Mouse (Mus musculus) neural tube, embryonic 14.5 days (tissue): ENCODE results near the gene Nfxl1. TPM values are rescaled to one million over a fixed set of nuclear protein-coding genes. Genes with fewer than 3 reads are reported as not detected.
A peak's percentile ranks its signal among the peaks of the same experiment; 100 is the strongest.
"Not testable (repeated sequence)": the region's sequence is repeated elsewhere in the genome, so short reads cannot be mapped to it uniquely, and the experiment has no call there.

ENCODE experiments used
- ATAC-seq: fragments of 200-750 bp; cut with Nextera tagmentation; 2 replicates; pipeline ENCODE4 v1.8.0; 2017; ENCODE audit warnings: low read depth, mild to moderate bottlenecking, moderate TSS enrichment, moderate library complexity
- H3K27ac ChIP-seq: fragments of 300-500 bp; sonication (generic); 2 replicates; pipeline ENCODE4 v1.5.1; 2014; ENCODE audit warnings: low read depth, mild to moderate bottlenecking, control low read depth, low read length, moderate library complexity, mixed read lengths
- H3K27me3 ChIP-seq: fragments of 300-500 bp; sonication (generic); 2 replicates; pipeline ENCODE4 v1.6.1; 2014; ENCODE audit warnings: low read length; ENCODE audit not compliant: control insufficient read depth, insufficient read depth
- H3K36me3 ChIP-seq: fragments of 300-500 bp; sonication (generic); 2 replicates; pipeline ENCODE4 v1.6.1; 2014; ENCODE audit warnings: low read length, mixed read lengths; ENCODE audit not compliant: control insufficient read depth, insufficient read depth
- H3K4me1 ChIP-seq: fragments of 300-500 bp; sonication (generic); 2 replicates; pipeline ENCODE4 v1.6.1; 2014; ENCODE audit warnings: low read length; ENCODE audit not compliant: control insufficient read depth, insufficient read depth
- H3K4me2 ChIP-seq: fragments of 300-500 bp; sonication (generic); 2 replicates; pipeline ENCODE4 v1.6.1; 2014; ENCODE audit warnings: mild to moderate bottlenecking, low read depth, low read length, control low read depth
- H3K4me3 ChIP-seq: fragments of 300-500 bp; sonication (generic); 2 replicates; pipeline ENCODE4 v1.5.1; 2014; ENCODE audit warnings: low read depth, low read length, control low read depth, mixed read lengths
- H3K9ac ChIP-seq: fragments of 300-500 bp; sonication (generic); replicated peaks from 2 replicates; pipeline ENCODE4 v1.6.1; 2014; ENCODE audit warnings: low read depth, mild to moderate bottlenecking, control low read depth, low read length, mixed read lengths
- H3K9me3 ChIP-seq: fragments of 300-500 bp; sonication (generic); 2 replicates; pipeline ENCODE4 v1.6.1; 2016; ENCODE audit warnings: low read length; ENCODE audit not compliant: control insufficient read depth
- WGBS: fragments of 180-500 bp; shearing (Covaris S2); extraction: QIAGEN DNeasy Blood & Tissue Kit; methylation state at CpG from one replicate; pipeline ENCODE4 v1.1.7; 2014; 5-methylcytosine and 5-hydroxymethylcytosine counted together
- polyA plus RNA-seq: library from polyadenylated mRNA; unstranded; fragments of >200 nt; fragmentation: Nextera tagmentation; extraction: Ambion mirVana; gene quantifications from 2 replicates; pipeline ENCODE4 v1.2.1, GENCODE M21; 2014

The Nfxl1 gene
- polyA plus RNA-seq, 1 experiment from 2014 or later, result 18.5 TPM

DNA sequence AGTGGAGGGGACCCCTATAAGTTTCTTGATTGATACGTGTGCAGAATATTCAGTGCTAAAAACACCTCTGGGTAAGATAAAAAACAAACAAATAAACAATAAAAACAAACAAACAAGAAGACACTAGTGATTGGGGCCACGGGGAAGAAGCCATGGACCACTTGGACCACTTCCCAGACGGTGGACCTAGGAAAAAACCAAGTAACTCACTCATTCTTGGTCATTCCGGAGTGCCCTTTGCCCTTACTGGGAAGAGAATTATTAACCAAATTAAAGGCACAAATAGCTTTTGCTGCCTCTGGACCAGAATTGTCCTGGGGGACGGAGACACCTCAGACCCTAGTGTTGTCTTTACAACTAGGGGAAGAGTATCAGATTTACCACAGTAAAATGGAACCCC is 6.1 kb upstream of the Nfxl1 start:
- Histone ChIP-seq H3K36me3 (no peaks in the 10 kb centered on the region), H3K9ac (no peak overlapping the region), H3K27ac (no peak overlapping the region), H3K27me3 (no peaks in the 10 kb centered on the region), H3K4me1 (no peaks in the 10 kb centered on the region), H3K9me3 (no peaks in the 10 kb centered on the region), H3K4me2 (no peak overlapping the region), H3K4me3 (no peak overlapping the region)
- WGBS, result 83% methylated on average over 5 of the region's 5 CpGs
- ATAC-seq, result no peak

DNA sequence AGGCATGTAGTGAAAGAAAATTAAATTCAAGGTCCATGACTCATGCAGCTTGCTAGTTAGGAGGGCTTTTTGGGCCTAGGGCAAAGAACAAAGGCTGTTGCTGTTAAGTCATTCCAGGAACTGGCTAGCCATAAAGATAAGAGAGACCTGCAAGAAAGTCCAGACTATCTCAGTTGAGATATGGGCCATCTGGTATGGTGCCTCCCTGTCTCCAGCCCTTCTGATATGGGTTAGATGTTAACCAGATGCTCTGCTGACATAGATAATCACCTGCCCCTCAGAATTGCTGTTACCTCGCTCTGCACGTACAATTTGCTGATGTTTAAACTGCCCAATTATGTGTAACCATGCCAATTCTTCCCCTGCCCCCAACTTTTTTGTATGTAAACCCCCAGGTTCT is 3.7 kb upstream of the Nfxl1 start:
- H3K9me3 ChIP-seq, H3K4me2 ChIP-seq, H3K9ac ChIP-seq, ATAC-seq, H3K4me3 ChIP-seq, H3K36me3 ChIP-seq, H3K27ac ChIP-seq, H3K27me3 ChIP-seq, H3K4me1 ChIP-seq: not testable (repeated sequence)
- 98% methylated on average over 2 of the region's 2 CpGs for WGBS

DNA sequence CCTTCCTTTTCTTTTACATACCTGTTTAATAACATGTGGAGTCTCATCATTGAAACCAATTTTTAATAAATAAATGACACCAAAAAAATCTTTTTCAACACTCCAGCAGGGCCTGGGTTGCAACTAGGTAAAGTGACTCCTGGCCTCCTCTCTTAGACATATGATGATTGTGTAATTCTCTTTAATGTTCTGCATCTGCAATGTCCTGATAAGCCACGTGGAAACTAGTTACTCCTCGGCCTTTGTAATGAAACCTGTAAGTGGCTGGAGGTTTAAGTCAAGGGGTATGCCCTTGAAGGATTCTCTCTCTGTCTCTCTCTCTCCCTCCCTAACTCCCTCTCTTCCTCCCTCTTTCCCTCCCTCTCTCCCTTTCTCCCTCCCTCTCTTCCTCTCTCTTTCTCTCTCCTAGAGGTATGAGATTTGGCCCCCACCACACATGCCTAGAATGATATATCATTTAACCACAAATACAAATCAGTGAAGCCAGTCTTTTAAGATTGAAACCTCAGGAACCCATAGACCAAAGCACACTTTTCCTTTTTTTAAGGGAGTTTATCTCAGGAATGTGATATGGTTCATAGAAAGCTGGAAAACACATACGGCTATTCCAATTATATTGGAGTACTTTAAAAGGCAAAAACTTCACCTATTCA is 1.6 kb upstream of the Nfxl1 start:
- Histone ChIP-seq H3K36me3 (no peaks in the 10 kb centered on the region), H3K27ac (no peak overlapping the region), H3K9me3 (no peaks in the 10 kb centered on the region), H3K4me1 (peaks cover 5% of the 10 kb centered on the region; the same call in 1 of the 2 replicates), H3K9ac (no peak overlapping the region), H3K4me3 (no peak overlapping the region), H3K27me3 (no peaks in the 10 kb centered on the region), H3K4me2 (no peak overlapping the region)
- ATAC-seq, result no peak
- WGBS, result 89% methylated on average over 3 of the region's 3 CpGs

DNA sequence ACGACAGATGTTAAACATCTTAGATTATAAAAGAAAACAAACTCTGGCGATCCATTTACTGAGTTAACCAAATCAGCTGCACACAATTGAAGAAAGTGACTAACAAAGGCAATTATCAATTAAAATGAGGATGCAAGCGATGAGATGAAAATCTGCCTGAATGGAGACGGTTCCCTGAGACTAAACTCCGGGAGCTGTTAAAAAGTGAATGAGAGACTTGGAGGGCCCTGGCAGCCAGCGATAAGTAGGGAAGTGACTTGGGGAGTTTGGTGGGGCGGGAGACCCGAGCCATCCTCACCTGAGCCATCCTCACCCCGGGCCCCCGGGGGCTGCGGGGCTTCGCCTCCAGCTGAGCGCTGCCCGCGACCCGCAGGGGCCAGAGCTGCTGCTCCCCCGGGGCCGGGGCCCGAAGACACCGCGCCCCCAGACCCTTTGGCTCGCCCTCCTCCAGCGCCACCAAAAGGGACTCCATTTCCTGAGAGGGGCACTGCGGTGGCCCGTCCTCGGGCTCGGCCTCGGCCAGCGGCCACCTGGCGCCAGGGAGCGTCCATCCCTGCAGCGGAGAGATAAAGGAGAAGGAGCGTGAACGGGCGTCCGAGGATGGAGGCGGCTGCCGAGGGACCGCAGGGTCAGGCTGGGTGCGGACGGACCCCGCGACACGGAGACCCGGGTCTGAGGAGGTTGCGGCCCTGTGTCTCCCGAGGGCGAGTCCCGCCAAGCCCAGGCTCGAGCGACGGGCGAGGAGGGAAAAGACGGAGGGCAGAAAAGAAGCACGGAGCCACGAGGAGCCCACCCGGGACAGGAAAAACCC is 563 bp downstream of the Nfxl1 start:
- H3K9me3 ChIP-seq, result no peaks in the 10 kb centered on the region
- peak; percentile 72 for ATAC-seq
- WGBS, result under 1% methylated on average over 56 of the region's 57 CpGs

DNA sequence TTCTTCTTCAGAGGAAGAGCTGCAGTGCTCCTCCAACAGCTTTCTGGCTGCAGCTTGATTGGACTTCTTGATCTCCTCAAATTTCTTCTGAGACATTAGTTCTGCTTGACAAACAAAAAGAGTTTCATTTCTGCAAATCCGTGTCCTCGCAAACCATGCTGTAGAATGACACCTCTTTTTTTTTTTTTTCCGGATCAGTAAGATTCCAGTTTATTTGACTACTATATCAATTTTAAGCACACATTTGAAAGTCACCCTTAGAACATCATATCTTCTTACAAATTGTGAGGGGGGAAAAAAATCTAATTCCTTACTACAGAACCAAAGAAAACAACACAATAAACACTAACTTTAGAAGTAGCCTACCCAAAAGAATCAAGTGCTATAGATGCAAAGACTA is 3.2 kb downstream of the Nfxl1 start:
- Histone ChIP-seq H3K9ac (no peak overlapping the region), H3K27me3 (no peaks in the 10 kb centered on the region), H3K4me3 (no peak overlapping the region), H3K4me2 (no peak overlapping the region), H3K9me3 (no peaks in the 10 kb centered on the region), H3K4me1 (peaks cover 5% of the 10 kb centered on the region; the same call in 1 of the 2 replicates), H3K36me3 (0 out of 2 replicates have a peak, but pooled peaks cover 4% of the 10 kb centered on the region), H3K27ac (no peak overlapping the region)
- WGBS, result 84% methylated on average over 3 of the region's 3 CpGs
- no peak for ATAC-seq

More for the DNA sequence above, 563 bp downstream of the Nfxl1 start:
- H3K27ac ChIP-seq, result peak overlapping the region; percentile 73
- no peaks in the 10 kb centered on the region for H3K36me3 ChIP-seq
- H3K4me2 ChIP-seq, result peak overlapping the region; percentile 65
- peaks cover 5% of the 10 kb centered on the region; the same call in 1 of the 2 replicates for H3K4me1 ChIP-seq
- H3K27me3 ChIP-seq, result no peaks in the 10 kb centered on the region
- H3K4me3 ChIP-seq, result peak overlapping the region; percentile 92
- peak overlapping the region; percentile 84 for H3K9ac ChIP-seq

DNA sequence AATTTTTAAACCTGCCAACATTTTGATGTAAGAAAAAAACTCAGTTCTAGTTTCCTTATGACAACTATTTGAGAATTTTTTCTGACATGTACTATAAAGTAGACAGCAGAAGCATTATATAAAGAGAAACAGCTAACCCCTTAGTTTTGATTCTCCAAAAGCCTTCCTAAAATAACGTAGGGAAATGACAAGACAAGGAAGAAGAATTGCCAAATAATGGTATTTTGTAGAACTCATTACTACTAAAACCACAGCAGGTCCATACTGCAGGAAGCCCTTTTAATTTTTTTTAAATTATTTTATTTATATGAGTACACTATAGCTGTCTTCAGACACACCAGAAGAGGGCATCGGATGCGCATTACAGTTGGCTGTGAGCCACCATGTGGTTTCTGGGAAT is 8.3 kb downstream of the Nfxl1 start:
- H3K9ac ChIP-seq, result no peak overlapping the region
- H3K4me2 ChIP-seq, result no peak overlapping the region
- no peak overlapping the region for H3K4me3 ChIP-seq

DNA sequence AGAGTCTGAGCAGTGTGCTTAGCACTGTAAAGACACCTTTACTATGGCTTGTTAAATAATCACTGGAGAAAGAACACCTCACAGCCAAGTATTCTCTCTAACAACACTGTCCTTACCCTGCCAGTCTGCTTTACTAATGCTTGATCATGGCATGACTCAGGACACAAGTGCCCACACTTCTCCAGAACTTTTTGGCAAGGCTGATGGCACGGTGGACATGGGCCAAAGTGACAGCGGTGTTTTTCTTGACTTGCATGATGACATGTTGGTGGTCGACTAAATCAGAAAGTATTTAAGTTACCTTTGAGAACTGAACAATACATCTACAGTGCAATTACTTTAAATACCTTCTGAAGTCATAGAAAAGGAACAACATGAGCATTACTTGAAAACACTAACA is 30.6 kb downstream of the Nfxl1 start:
- peaks cover 16% of the 10 kb centered on the region for H3K36me3 ChIP-seq
- H3K4me2 ChIP-seq, result no peak overlapping the region
- WGBS, result 95% methylated on average over 3 of the region's 3 CpGs
- H3K27ac ChIP-seq, result no peak overlapping the region
- no peak for ATAC-seq
- no peaks in the 10 kb centered on the region for H3K4me1 ChIP-seq
- H3K27me3 ChIP-seq, result no peaks in the 10 kb centered on the region
- no peaks in the 10 kb centered on the region for H3K9me3 ChIP-seq
- no peak overlapping the region for H3K9ac ChIP-seq
- H3K4me3 ChIP-seq, result no peak overlapping the region

More for the DNA sequence above, 8.3 kb downstream of the Nfxl1 start:
- H3K9me3 ChIP-seq, result no peaks in the 10 kb centered on the region
- 96% methylated on average over 3 of the region's 3 CpGs for whole genome bisulfite sequencing
- no peaks in the 10 kb centered on the region for H3K4me1 ChIP-seq
- H3K36me3 ChIP-seq, result 0 out of 2 replicates have a peak, but pooled peaks cover 4% of the 10 kb centered on the region
- ATAC-seq, result no peak
- no peaks in the 10 kb centered on the region for H3K27me3 ChIP-seq
- H3K27ac ChIP-seq, result no peak overlapping the region

DNA sequence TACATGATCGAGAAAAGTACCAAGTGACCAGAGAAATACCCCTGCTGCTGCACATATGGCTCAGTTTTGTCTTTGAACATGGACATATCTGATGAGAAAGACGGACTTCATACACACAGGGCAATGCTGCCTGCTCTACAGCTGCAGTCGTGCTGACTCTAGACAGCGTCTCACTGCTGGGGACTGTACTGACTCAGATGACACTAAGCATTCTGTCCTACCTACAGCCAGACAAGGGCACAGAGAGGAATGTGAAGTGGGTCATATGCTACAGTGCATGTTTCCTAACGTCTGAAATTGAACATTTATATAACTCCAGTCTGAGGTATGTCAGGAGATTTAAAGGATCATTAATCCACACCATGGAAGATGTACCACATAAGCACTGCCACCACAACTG is 45.7 kb downstream of the Nfxl1 start:
- H3K4me2 ChIP-seq, result no peak overlapping the region
- no peak for ATAC-seq
- 86% methylated on average over 5 of the region's 5 CpGs for WGBS
- no peak overlapping the region for H3K4me3 ChIP-seq
- H3K27me3 ChIP-seq, result no peaks in the 10 kb centered on the region
- peaks cover 20% of the 10 kb centered on the region; the same call in 1 of the 2 replicates for H3K36me3 ChIP-seq
- no peak overlapping the region for H3K27ac ChIP-seq
- no peak overlapping the region for H3K9ac ChIP-seq
- H3K4me1 ChIP-seq, result no peaks in the 10 kb centered on the region
- H3K9me3 ChIP-seq, result no peaks in the 10 kb centered on the region

DNA sequence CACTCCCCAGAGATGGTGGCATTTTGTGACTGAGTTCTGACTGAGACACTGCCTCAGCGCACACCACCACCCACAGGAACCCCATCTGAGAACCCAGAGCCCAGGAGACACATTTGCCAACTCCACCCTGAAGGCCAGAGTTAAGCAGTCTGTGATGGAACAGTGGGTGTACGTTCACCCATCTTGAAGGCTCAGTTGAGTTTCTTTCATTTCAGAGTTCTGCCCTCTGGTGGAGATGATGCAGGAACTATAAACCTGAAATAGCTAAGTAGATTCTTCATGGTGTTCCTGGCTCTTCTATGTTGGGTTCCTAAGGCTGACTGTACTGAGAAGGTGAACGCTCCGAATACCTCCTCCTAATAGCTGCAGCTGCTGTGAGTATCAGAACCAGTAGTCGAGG is 53.7 kb downstream of the Nfxl1 start:
- H3K27me3 ChIP-seq, result peaks cover 17% of the 10 kb centered on the region
- no peak overlapping the region for H3K27ac ChIP-seq
- H3K4me1 ChIP-seq, result 0 out of 2 replicates have a peak, but pooled peaks cover 5% of the 10 kb centered on the region
- H3K4me2 ChIP-seq, result no peak overlapping the region
- H3K4me3 ChIP-seq, result no peak overlapping the region
- ATAC-seq, result no peak; the same call in 1 of the 2 replicates
- H3K36me3 ChIP-seq, result no peaks in the 10 kb centered on the region
- H3K9ac ChIP-seq, result no peak overlapping the region
- no peaks in the 10 kb centered on the region for H3K9me3 ChIP-seq
- 72% methylated on average over 5 of the region's 5 CpGs for WGBS
